In the genomic region with DNA sequence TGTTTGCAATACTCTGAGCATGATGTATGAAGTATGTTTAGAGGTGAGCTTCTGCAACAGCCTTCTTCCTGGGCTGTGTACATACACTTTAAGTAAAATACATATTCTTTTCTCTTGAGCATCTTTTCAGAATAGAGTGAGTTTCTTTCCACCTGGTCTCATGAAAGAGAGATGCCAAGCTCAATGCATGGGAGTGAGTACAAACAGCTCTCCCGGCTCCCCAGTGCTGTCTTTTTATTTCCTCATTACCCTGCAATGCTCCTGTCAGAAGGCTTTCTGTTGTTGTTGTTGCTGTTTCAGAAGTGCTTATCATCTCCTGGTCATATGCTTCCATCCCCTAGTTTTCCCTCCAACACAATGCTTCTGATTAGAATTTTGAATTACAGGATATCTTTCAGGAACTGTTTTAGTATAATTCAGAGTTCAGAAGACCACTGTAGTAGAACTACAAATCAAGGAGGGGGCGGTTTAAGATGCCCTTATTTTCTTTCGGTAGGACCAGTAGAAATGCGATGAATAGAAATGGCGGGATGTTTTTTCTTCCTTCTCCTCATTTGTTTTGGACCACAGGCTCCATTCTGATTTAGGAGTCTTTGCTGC, we compare ENCODE assay signal across 14 mouse cellular contexts. TPM values are rescaled to one million over a fixed set of nuclear protein-coding genes. Genes with fewer than 3 reads are reported as not detected.
DNase-seq lines count a peak whose midpoint lies in the region; ATAC-seq and TF ChIP-seq lines count a peak whose summit lies in the region.
"Had no signal": no experiment of that assay in that cellular context is flagged by ENCODE, and none has a peak within 500 bp of the region (broad histone marks: within the 10 kb centered on the region; RNA-seq: fewer than 3 reads in every experiment).

No protein-coding gene starts in this region.

- H3K4me1 ChIP-seq in neural tube, embryonic 11.5 days (ENCODE audit: control insufficient read depth, insufficient read depth, low read length), result peaks cover 35% of the 10 kb centered on the region
- H3K4me1 ChIP-seq in hindbrain, embryonic 12.5 days, result peaks cover 49% of the 10 kb centered on the region
- peaks cover 47% of the 10 kb centered on the region for H3K4me1 ChIP-seq in midbrain, embryonic 14.5 days (ENCODE audit: control insufficient read depth, insufficient read depth, low read length)
- peaks cover 14% of the 10 kb centered on the region for H3K4me1 ChIP-seq in liver, postnatal 0 days (ENCODE audit: insufficient read depth)

- H3K4me2 ChIP-seq in neural tube, embryonic 11.5 days (ENCODE audit: low read depth), result peak overlapping the region; percentile 19; the same call in 1 of the 2 replicates
- H3K4me2 ChIP-seq in hindbrain, embryonic 12.5 days (replicated peaks), result peak overlapping the region; percentile 39
- H3K4me2 ChIP-seq in midbrain, embryonic 14.5 days (ENCODE audit: low read length), result peak overlapping the region; percentile 53
- H3K4me2 ChIP-seq in liver, postnatal 0 days (ENCODE audit: low read depth, low read length), result no peak overlapping the region
- H3K4me2 ChIP-seq: heart, embryonic 11.5 days had no signal

- 31% methylated on average over 5 of the region's 5 CpGs for WGBS in neural tube, embryonic 11.5 days
- 16% methylated on average over 5 of the region's 5 CpGs for WGBS in hindbrain, embryonic 12.5 days
- WGBS in midbrain, embryonic 14.5 days, result 5% methylated on average over 5 of the region's 5 CpGs
- 61% methylated on average over 5 of the region's 5 CpGs for WGBS in liver, postnatal 0 days (ENCODE audit: insufficient replicate concordance)

- H3K27me3 ChIP-seq in neural tube, embryonic 11.5 days (ENCODE audit: control insufficient read depth, insufficient read depth, low read length), result no peaks in the 10 kb centered on the region
- H3K27me3 ChIP-seq in hindbrain, embryonic 12.5 days, result no peaks in the 10 kb centered on the region
- no peaks in the 10 kb centered on the region for H3K27me3 ChIP-seq in midbrain, embryonic 14.5 days (ENCODE audit: control insufficient read depth, insufficient read depth, low read length)
- H3K27me3 ChIP-seq in liver, postnatal 0 days (ENCODE audit: insufficient read depth, low read length), result no peaks in the 10 kb centered on the region
- H3K27me3 ChIP-seq: Patski had no signal

- no peak overlapping the region for H3K4me3 ChIP-seq in neural tube, embryonic 11.5 days (ENCODE audit: low read depth, low read length)
- no peak overlapping the region for H3K4me3 ChIP-seq in hindbrain, embryonic 12.5 days
- H3K4me3 ChIP-seq in midbrain, embryonic 14.5 days (replicated peaks; ENCODE audit: low read depth, low read length), result peak overlapping the region; percentile 20
- H3K4me3 ChIP-seq in liver, postnatal 0 days (ENCODE audit: low read depth, low read length), result no peak overlapping the region

- ATAC-seq in neural tube, embryonic 11.5 days (ENCODE audit: insufficient read depth, low FRiP score, low TSS enrichment), result peak; percentile 11; the same call in 1 of the 2 replicates
- peak; percentile 26; the same call in 1 of the 2 replicates for ATAC-seq in hindbrain, embryonic 12.5 days (ENCODE audit: low FRiP score)
- ATAC-seq in midbrain, embryonic 14.5 days (ENCODE audit: low FRiP score, low TSS enrichment), result no peak
- no peak for ATAC-seq in liver, postnatal 0 days
- ATAC-seq: Patski had no signal

- TF ChIP-seq CTCF in liver, postnatal 0 days (IDR thresholded peaks at IDR 0.05; ENCODE audit: low read depth), result no peak

- no peak for TF ChIP-seq EP300 in liver, postnatal 0 days (IDR thresholded peaks at IDR 0.05; ENCODE audit: low read depth)

- no peaks in the 10 kb centered on the region for H3K36me3 ChIP-seq in neural tube, embryonic 11.5 days (ENCODE audit: control insufficient read depth, insufficient read depth, low read length)
- H3K36me3 ChIP-seq in hindbrain, embryonic 12.5 days, result no peaks in the 10 kb centered on the region
- H3K36me3 ChIP-seq in midbrain, embryonic 14.5 days (ENCODE audit: control insufficient read depth, insufficient read depth, low read length), result no peaks in the 10 kb centered on the region
- no peaks in the 10 kb centered on the region for H3K36me3 ChIP-seq in liver, postnatal 0 days (replicated peaks; ENCODE audit: insufficient read depth, low read length)

- H3K27ac ChIP-seq in neural tube, embryonic 11.5 days (ENCODE audit: low read depth, low read length), result peak overlapping the region; percentile 89
- peak overlapping the region; percentile 98 for H3K27ac ChIP-seq in hindbrain, embryonic 12.5 days
- peak overlapping the region; percentile 98 for H3K27ac ChIP-seq in midbrain, embryonic 14.5 days (replicated peaks; ENCODE audit: low read depth, low read length)
- no peak overlapping the region for H3K27ac ChIP-seq in liver, postnatal 0 days (ENCODE audit: low read depth)

- H3K9ac ChIP-seq in neural tube, embryonic 11.5 days (ENCODE audit: low read length), result peak overlapping the region; percentile 38
- H3K9ac ChIP-seq in hindbrain, embryonic 12.5 days, result peak overlapping the region; percentile 0; the same call in 1 of the 2 replicates
- H3K9ac ChIP-seq in midbrain, embryonic 14.5 days (replicated peaks; ENCODE audit: low read length), result peak overlapping the region; percentile 51
- no peak overlapping the region for H3K9ac ChIP-seq in liver, postnatal 0 days (replicated peaks)

- H3K9me3 ChIP-seq in neural tube, embryonic 11.5 days (ENCODE audit: control insufficient read depth, low read length), result no peaks in the 10 kb centered on the region
- no peaks in the 10 kb centered on the region for H3K9me3 ChIP-seq in hindbrain, embryonic 12.5 days (replicated peaks)
- no peaks in the 10 kb centered on the region for H3K9me3 ChIP-seq in midbrain, embryonic 14.5 days (ENCODE audit: control insufficient read depth, low read length)
- H3K9me3 ChIP-seq in liver, postnatal 0 days (ENCODE audit: low read length), result no peaks in the 10 kb centered on the region

- DNase-seq in neural tube, embryonic 11.5 days (ENCODE audit: low spot score), result no peak
- no peak for DNase-seq in neural tube, embryonic 10.5 days (ENCODE audit: extremely low spot score, low spot score)
- DNase-seq in midbrain, embryonic 14.5 days, result peak; percentile 64
- DNase-seq in kidney, postnatal 36 days, result no peak
- DNase-seq in lung, postnatal 36 days, result no peak
- no peak for DNase-seq in urinary bladder, postnatal 25 days (ENCODE audit: low spot score)
- no peak for DNase-seq in liver, postnatal 0 days
- DNase-seq: gastrocnemius, postnatal 25 days; heart, postnatal 4 days; kidney, adult 9 months; thymus, postnatal 36 days had no signal

RNA-seq across cellular contexts. Expression of a gene that starts 3.0 kb away (rescaled TPM):
- 22.3 and 25.4 TPM in 2 replicates for polyA plus RNA-seq in neural tube, embryonic 11.5 days (2014; fragmentation: Nextera tagmentation; extraction: Ambion mirVana)
- polyA plus RNA-seq in hindbrain, embryonic 12.5 days (2016; fragmentation: Nextera tagmentation; extraction: Ambion mirVana), result 23.3 and 26.7 TPM in 2 replicates
- 27.0 and 29.1 TPM in 2 replicates for polyA plus RNA-seq in midbrain, embryonic 14.5 days (2014; fragmentation: Nextera tagmentation; extraction: Ambion mirVana)
- polyA plus RNA-seq in liver, postnatal 0 days (2015; fragmentation: Nextera tagmentation; extraction: Ambion mirVana), result 7.1 and 7.5 TPM in 2 replicates

RNA-seq across cellular contexts. Expression of a gene that starts 18.0 kb away (rescaled TPM):
- 95.5 and 101 TPM in 2 replicates for polyA plus RNA-seq in neural tube, embryonic 11.5 days (2014; fragmentation: Nextera tagmentation; extraction: Ambion mirVana)
- 103 and 105 TPM in 2 replicates for polyA plus RNA-seq in hindbrain, embryonic 12.5 days (2016; fragmentation: Nextera tagmentation; extraction: Ambion mirVana)
- 87.7 and 112 TPM in 2 replicates for polyA plus RNA-seq in midbrain, embryonic 14.5 days (2014; fragmentation: Nextera tagmentation; extraction: Ambion mirVana)
- 1.2 and 1.5 TPM in 2 replicates for polyA plus RNA-seq in liver, postnatal 0 days (2015; fragmentation: Nextera tagmentation; extraction: Ambion mirVana)

RNA-seq across cellular contexts. Expression of a gene that starts 52.5 kb away (rescaled TPM):
- polyA plus RNA-seq in neural tube, embryonic 11.5 days (2014; fragmentation: Nextera tagmentation; extraction: Ambion mirVana), result 18.0 and 18.1 TPM in 2 replicates
- polyA plus RNA-seq in hindbrain, embryonic 12.5 days (2016; fragmentation: Nextera tagmentation; extraction: Ambion mirVana), result 28.5 and 28.7 TPM in 2 replicates
- 31.2 and 33.4 TPM in 2 replicates for polyA plus RNA-seq in midbrain, embryonic 14.5 days (2014; fragmentation: Nextera tagmentation; extraction: Ambion mirVana)
- polyA plus RNA-seq in liver, postnatal 0 days (2015; fragmentation: Nextera tagmentation; extraction: Ambion mirVana), result not detected in 2 replicates

Comparison
In these comparisons a context has a peak if more than half of its experiments do, and no peak if none do; other contexts are left out.
1. ATAC-seq: peak in neural tube, embryonic 11.5 days (single experiment) and hindbrain, embryonic 12.5 days (single experiment); none in midbrain, embryonic 14.5 days (single experiment) and liver, postnatal 0 days (single experiment).
2. RNA of a gene that starts 18.0 kb away (polyA plus RNA-seq): 87.7 to 112 TPM in midbrain, embryonic 14.5 days, 103 to 105 TPM in hindbrain, embryonic 12.5 days and 95.5 to 101 TPM in neural tube, embryonic 11.5 days; 1.2 to 1.5 TPM in liver, postnatal 0 days; every median in the first group is over 10 times any median in the second.
3. RNA of a gene that starts 52.5 kb away (polyA plus RNA-seq): 31.2 to 33.4 TPM in midbrain, embryonic 14.5 days, 28.5 to 28.7 TPM in hindbrain, embryonic 12.5 days and 18.0 to 18.1 TPM in neural tube, embryonic 11.5 days; not detected in liver, postnatal 0 days; every median in the first group is over 10 times any median in the second.